Mouse (Mus musculus): ENCODE measurements around the gene Fem1b.

DNA sequence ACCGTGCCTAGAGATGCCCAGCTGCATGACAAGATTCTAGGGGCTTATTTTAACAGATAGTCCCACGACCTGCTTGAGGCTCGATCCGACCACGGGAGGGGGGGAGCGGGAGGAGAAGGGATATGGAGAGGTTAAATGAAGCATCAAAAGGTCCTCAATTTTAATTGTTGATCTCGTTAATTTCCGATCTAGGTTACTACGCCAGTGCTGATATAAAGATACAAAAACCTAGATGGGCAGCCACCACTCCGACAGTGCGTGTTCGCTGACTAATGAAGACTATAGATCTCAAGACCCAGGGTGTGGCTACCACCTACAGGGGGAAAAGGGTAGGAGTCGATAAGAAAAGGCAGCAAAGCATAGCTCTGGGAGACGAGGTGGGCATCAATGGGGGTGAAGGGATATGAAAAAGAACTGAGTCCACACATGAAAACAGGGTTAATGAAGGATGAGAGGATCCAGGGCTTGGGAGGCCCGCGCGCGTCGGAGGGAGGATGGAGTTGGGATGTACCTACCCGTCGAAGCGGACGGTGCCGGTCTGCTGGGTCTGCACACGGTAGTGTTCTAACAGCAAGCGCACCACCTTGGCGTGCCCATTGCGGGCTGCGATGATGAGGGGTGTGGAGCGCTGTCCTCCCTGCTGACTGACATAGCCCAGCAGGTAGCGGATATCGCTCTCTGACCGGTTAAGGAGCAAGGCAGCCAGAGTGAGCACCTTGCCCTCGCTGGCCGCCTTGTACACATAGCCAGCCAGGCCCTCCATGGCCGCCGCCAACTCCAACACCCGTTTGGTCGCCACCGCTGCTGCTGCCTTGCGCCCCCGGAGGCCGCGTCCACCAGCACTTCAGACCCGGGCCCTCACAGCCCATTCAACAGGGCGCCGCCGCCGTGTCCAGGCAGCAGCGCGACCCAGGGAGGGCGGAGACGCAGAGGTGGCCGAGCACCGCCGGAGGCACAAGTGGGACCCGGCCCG, 905 bp downstream of the Fem1b start:
- TF ChIP-seq CTCF (IDR thresholded peaks at IDR 0.05; ENCODE audit: low read depth, low read length) (no peak), GATA1 (IDR thresholded peaks at IDR 0.05; ENCODE audit: borderline replicate concordance, low read length) (no peak), TAL1 (conservative IDR thresholded peaks at IDR 0.05; ENCODE audit: low read depth, low read length) (no peak), POLR2AphosphoS5 (IDR thresholded peaks at IDR 0.05; ENCODE audit: insufficient replicate concordance, low read depth, low read length) (no peak), GATA2 (IDR thresholded peaks at IDR 0.05; ENCODE audit: borderline replicate concordance, low read depth, low read length) (no peak)

All from G1E (cell line).